Mouse (Mus musculus): ENCODE data around the gene Lypd6b. TPM values are rescaled to one million over a fixed set of nuclear protein-coding genes. Genes with fewer than 3 reads are reported as not detected.

Gene Lypd6b
- polyA plus RNA-seq, 1 experiment from 2014 or later = 8.5 TPM

- Histone ChIP-seq H3K9ac (no peak overlapping the region), H3K27me3 (no peaks in the 10 kb centered on the region), H3K4me3 (no peak overlapping the region), H3K36me3 (no peaks in the 10 kb centered on the region), H3K9me3 (no peaks in the 10 kb centered on the region), H3K4me2 (no peak overlapping the region), H3K27ac (no peak overlapping the region), H3K4me1 (peaks cover 12% of the 10 kb centered on the region)
- ATAC-seq (ENCODE audit: insufficient number of reproducible peaks, insufficient read depth, low FRiP score, low TSS enrichment, low read depth) = no peak
- WGBS = 40% methylated on average over 8 of the region's 8 CpGs
Measured at GRCm38 (mm10) chr2:49921948-49922347, 134.5 kb downstream of the Lypd6b start.

GRCm38 (mm10) chr2:49922810-49923209, 135.3 kb downstream of the Lypd6b start:
- no peak for ATAC-seq (ENCODE audit: insufficient number of reproducible peaks, insufficient read depth, low FRiP score, low TSS enrichment, low read depth)
- Histone ChIP-seq H3K9ac (no peak overlapping the region), H3K4me2 (no peak overlapping the region), H3K27ac (no peak overlapping the region), H3K4me1 (peaks cover 12% of the 10 kb centered on the region), H3K9me3 (no peaks in the 10 kb centered on the region), H3K4me3 (no peak overlapping the region), H3K27me3 (no peaks in the 10 kb centered on the region), H3K36me3 (no peaks in the 10 kb centered on the region)
- 62% methylated on average over 4 of the region's 4 CpGs for WGBS

DNA sequence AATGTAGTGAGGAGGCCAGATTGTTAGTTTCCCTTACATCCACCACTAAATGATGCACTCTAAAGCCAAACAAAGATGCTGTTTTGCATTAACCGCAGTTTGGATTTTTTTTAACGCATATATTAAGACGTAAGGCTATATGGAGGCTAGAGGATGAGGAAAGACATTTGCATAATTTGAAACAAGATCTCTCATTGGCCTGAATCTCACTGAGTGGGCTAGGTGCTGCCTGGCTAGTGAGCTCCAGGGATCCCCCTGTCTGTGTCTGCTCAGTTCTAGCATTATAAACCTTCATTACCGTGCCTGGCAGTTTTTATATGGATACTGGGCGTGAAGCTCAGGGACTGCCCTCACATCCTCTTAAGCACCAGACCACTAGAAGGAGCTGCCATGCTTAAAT, 138.7 kb downstream of the Lypd6b start:
- no peak overlapping the region for H3K4me2 ChIP-seq
- no peak overlapping the region for H3K9ac ChIP-seq
- WGBS = 56% methylated on average over 5 of the region's 5 CpGs
- H3K27me3 ChIP-seq = no peaks in the 10 kb centered on the region
- ATAC-seq (ENCODE audit: insufficient number of reproducible peaks, insufficient read depth, low FRiP score, low TSS enrichment, low read depth) = no peak
- H3K4me1 ChIP-seq = peaks cover 12% of the 10 kb centered on the region
- no peak overlapping the region for H3K4me3 ChIP-seq
- no peaks in the 10 kb centered on the region for H3K9me3 ChIP-seq
- H3K27ac ChIP-seq = no peak overlapping the region
- no peaks in the 10 kb centered on the region for H3K36me3 ChIP-seq

GRCm38 (mm10) chr2:49927362-49927761, 139.9 kb downstream of the Lypd6b start:
- Histone ChIP-seq H3K9ac (no peak overlapping the region), H3K9me3 (no peaks in the 10 kb centered on the region), H3K4me2 (no peak overlapping the region), H3K36me3 (no peaks in the 10 kb centered on the region), H3K4me1 (peaks cover 8% of the 10 kb centered on the region), H3K4me3 (no peak overlapping the region), H3K27ac (no peak overlapping the region), H3K27me3 (no peaks in the 10 kb centered on the region)
- 37% methylated on average over 1 of the region's 1 CpGs for WGBS
- no peak for ATAC-seq (ENCODE audit: insufficient number of reproducible peaks, insufficient read depth, low FRiP score, low TSS enrichment, low read depth)

DNA sequence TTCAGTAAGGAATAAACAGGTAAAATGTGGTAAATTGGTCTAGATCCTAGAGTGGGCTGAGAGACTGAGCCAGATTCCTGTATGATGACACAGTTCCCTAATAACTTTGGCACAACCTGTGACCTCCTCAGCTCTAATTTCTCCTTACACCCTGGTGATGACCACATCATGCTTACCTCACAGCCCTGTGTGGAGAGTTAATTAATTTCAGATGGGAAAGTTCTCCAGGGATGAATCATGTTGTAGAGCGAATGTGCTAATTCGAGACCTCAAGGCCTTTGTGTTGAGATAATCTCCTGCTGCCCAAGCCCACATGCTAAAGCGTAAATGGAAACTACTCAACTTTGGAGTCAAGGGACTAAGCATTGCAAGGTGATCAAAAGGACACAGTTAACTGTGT, 142.4 kb downstream of the Lypd6b start:
- WGBS = 77% methylated on average over 3 of the region's 3 CpGs
- Histone ChIP-seq H3K9ac (no peak overlapping the region), H3K27me3 (no peaks in the 10 kb centered on the region), H3K36me3 (no peaks in the 10 kb centered on the region), H3K27ac (no peak overlapping the region), H3K4me1 (peaks cover 8% of the 10 kb centered on the region), H3K4me3 (no peak overlapping the region), H3K9me3 (no peaks in the 10 kb centered on the region), H3K4me2 (no peak overlapping the region)
- no peak for ATAC-seq (ENCODE audit: insufficient number of reproducible peaks, insufficient read depth, low FRiP score, low TSS enrichment, low read depth)

DNA sequence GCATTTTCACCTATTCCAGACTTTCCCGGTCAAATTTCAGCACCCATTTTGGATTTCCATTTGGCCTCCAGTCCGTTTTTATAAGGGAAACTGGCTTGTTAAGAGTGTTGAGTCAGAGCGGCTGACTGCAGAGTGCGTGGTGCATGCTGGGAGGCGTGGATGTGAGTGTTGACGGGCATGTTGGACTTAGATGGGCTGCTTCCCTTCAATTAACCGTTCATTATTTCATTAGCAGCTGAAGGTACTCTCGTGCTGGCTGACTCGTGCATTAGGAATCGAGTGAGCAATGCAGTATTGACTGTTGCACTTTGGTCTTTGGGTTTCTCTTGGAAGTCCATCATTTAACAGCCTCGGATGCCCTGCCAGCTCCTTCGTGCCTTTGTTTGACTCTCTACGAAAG, 150.1 kb downstream of the Lypd6b start:
- no peak overlapping the region for H3K4me2 ChIP-seq
- no peaks in the 10 kb centered on the region for H3K9me3 ChIP-seq
- no peak for ATAC-seq (ENCODE audit: insufficient number of reproducible peaks, insufficient read depth, low FRiP score, low TSS enrichment, low read depth)
- WGBS = 81% methylated on average over 13 of the region's 13 CpGs
- H3K27ac ChIP-seq = no peak overlapping the region
- H3K27me3 ChIP-seq = no peaks in the 10 kb centered on the region
- H3K36me3 ChIP-seq = no peaks in the 10 kb centered on the region
- H3K4me3 ChIP-seq = no peak overlapping the region
- 0 out of 2 replicates have a peak, but pooled peaks cover 2% of the 10 kb centered on the region for H3K4me1 ChIP-seq
- H3K9ac ChIP-seq = no peak overlapping the region

DNA sequence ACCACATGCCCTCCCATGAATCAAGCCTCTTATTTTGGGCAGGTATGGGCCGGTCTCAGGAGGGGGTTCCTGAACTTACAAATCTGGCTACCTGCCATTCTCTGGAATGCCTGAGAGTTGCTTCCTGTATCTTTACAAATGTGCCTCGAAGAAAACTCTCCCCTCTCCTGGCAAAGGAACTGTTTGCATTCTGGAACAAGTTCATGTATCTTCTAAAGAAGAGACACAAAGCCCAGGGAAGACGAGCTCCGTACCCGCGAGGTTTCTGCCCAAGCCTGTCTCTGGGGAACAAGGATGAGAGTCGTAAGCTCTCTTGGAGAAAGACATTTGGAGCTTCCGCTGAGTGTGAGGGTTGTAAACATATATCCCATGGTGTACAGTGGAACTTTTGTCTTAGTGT, 150.8 kb downstream of the Lypd6b start:
- no peak overlapping the region for H3K9ac ChIP-seq

DNA sequence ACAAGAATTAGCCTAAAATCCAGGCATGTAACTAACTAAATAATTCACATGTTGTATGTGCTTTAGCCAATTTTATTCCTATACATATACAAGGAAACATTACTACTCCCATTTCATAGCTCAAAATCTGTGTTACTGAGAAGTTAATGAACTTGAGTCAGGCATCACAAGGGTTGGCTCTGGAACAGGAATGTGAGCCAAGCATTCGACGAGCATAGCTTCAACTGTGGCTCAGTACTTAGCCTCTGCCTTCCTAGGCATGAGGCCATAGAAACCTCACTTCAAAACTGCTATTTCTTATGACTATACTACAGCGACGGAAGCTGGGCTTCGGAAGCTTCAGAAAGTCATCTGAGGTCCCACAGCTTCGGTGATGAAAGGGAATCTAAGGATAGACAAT, 152.9 kb downstream of the Lypd6b start:
- no peaks in the 10 kb centered on the region for H3K36me3 ChIP-seq
- no peak overlapping the region for H3K4me2 ChIP-seq
- WGBS = 78% methylated on average over 6 of the region's 6 CpGs
- H3K9me3 ChIP-seq = no peaks in the 10 kb centered on the region
- no peaks in the 10 kb centered on the region for H3K27me3 ChIP-seq
- no peak for ATAC-seq (ENCODE audit: insufficient number of reproducible peaks, insufficient read depth, low FRiP score, low TSS enrichment, low read depth)
- H3K4me1 ChIP-seq = 0 out of 2 replicates have a peak, but pooled peaks cover 2% of the 10 kb centered on the region
- H3K9ac ChIP-seq = no peak overlapping the region
- H3K4me3 ChIP-seq = no peak overlapping the region
- H3K27ac ChIP-seq = no peak overlapping the region

More for the DNA sequence above, 150.8 kb downstream of the Lypd6b start:
- WGBS = 71% methylated on average over 8 of the region's 8 CpGs
- Histone ChIP-seq H3K4me3 (no peak overlapping the region), H3K4me2 (no peak overlapping the region), H3K4me1 (0 out of 2 replicates have a peak, but pooled peaks cover 2% of the 10 kb centered on the region), H3K27me3 (no peaks in the 10 kb centered on the region), H3K9me3 (no peaks in the 10 kb centered on the region), H3K27ac (no peak overlapping the region), H3K36me3 (no peaks in the 10 kb centered on the region)
- ATAC-seq (ENCODE audit: insufficient number of reproducible peaks, insufficient read depth, low FRiP score, low TSS enrichment, low read depth) = no peak

DNA sequence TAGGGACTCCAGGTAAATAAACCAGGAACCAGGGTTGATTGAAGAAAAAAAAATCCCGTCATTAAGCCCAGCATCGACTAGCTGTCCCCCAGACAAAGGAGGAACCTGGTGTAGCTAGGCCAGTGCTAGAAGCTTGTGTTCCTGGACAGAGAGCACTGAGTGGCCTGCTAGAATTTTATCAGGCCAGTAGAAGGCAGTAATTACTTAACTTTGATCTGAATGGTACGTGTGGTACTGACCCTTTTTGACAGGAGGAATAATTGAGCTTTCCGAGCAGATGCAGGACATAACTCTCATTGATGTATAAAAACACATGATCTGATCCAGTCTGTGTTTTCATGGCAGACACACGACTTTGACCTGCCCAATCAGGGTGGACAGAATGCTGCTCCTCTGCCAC, 154.6 kb downstream of the Lypd6b start:
- no peak overlapping the region for H3K27ac ChIP-seq
- WGBS = 63% methylated on average over 5 of the region's 5 CpGs
- no peak for ATAC-seq (ENCODE audit: insufficient number of reproducible peaks, insufficient read depth, low FRiP score, low TSS enrichment, low read depth)
- H3K36me3 ChIP-seq = no peaks in the 10 kb centered on the region; the same call in 1 of the 2 replicates
- H3K4me2 ChIP-seq = no peak overlapping the region
- H3K27me3 ChIP-seq = no peaks in the 10 kb centered on the region
- H3K4me3 ChIP-seq = no peak overlapping the region
- H3K4me1 ChIP-seq = peaks cover 2% of the 10 kb centered on the region; the same call in 1 of the 2 replicates
- no peaks in the 10 kb centered on the region for H3K9me3 ChIP-seq
- no peak overlapping the region for H3K9ac ChIP-seq

DNA sequence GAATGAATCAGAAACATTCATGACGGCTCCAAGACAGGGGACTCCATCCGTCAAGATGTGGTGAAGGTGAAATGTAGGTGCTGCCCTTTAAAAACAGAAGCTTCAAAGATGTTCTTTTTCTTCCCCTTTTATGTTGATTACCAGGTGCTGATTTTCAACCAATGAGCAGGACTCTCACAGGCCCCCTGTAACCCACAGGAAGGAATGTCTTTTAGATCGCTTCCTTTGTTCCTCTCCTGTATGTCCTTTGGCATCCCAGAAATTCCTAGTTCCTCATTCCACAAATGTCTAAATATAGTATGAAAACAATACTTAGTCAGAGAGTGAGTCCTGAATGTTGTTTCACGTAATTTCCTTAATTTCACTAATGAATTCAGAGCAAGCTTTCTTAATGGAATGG, 164.2 kb downstream of the Lypd6b start:
- Histone ChIP-seq H3K36me3 (peaks cover 7% of the 10 kb centered on the region; the same call in 1 of the 2 replicates), H3K9ac (no peak overlapping the region), H3K27me3 (no peaks in the 10 kb centered on the region), H3K4me3 (no peak overlapping the region), H3K4me1 (0 out of 2 replicates have a peak, but pooled peaks cover 7% of the 10 kb centered on the region), H3K9me3 (peaks cover 7% of the 10 kb centered on the region; the same call in 1 of the 2 replicates), H3K27ac (no peak overlapping the region), H3K4me2 (no peak overlapping the region)
- ATAC-seq (ENCODE audit: insufficient number of reproducible peaks, insufficient read depth, low FRiP score, low TSS enrichment, low read depth) = no peak
- WGBS = 55% methylated on average over 4 of the region's 4 CpGs

- Histone ChIP-seq H3K27me3 (no peaks in the 10 kb centered on the region), H3K9ac (no peak overlapping the region), H3K4me2 (no peak overlapping the region), H3K9me3 (peaks cover 7% of the 10 kb centered on the region; the same call in 1 of the 2 replicates), H3K27ac (no peak overlapping the region), H3K4me3 (no peak overlapping the region), H3K36me3 (0 out of 2 replicates have a peak, but pooled peaks cover under 1% of the 10 kb centered on the region), H3K4me1 (peaks cover 14% of the 10 kb centered on the region; the same call in 1 of the 2 replicates)
- 50% methylated on average over 6 of the region's 6 CpGs for WGBS
- no peak for ATAC-seq (ENCODE audit: insufficient number of reproducible peaks, insufficient read depth, low FRiP score, low TSS enrichment, low read depth)
Measured at GRCm38 (mm10) chr2:49952632-49953293, 165.3 kb downstream of the Lypd6b start.

GRCm38 (mm10) chr2:49957449-49957848, 170.0 kb downstream of the Lypd6b start:
- Histone ChIP-seq H3K4me3 (no peak overlapping the region), H3K4me1 (peaks cover 9% of the 10 kb centered on the region; the same call in 1 of the 2 replicates), H3K4me2 (no peak overlapping the region), H3K9ac (no peak overlapping the region), H3K9me3 (no peaks in the 10 kb centered on the region), H3K27ac (no peak overlapping the region), H3K36me3 (no peaks in the 10 kb centered on the region), H3K27me3 (no peaks in the 10 kb centered on the region)
- 53% methylated on average over 2 of the region's 2 CpGs for WGBS
- no peak for ATAC-seq (ENCODE audit: insufficient number of reproducible peaks, insufficient read depth, low FRiP score, low TSS enrichment, low read depth)
